Mouse (Mus musculus): ENCODE data around the gene Gyg. TPM values are rescaled to one million over a fixed set of nuclear protein-coding genes. Genes with fewer than 3 reads are reported as not detected.

The Gyg gene
- total RNA-seq, 2 experiments from 2014 or later: 48.5 to 156 TPM

GRCm38 (mm10) chr3:20131350-20131720 lies 23.8 kb downstream of the Gyg start:
- no peak for ATAC-seq (replicated peaks; ENCODE audit: poor library complexity)

- ATAC-seq (replicated peaks; ENCODE audit: poor library complexity): peak; percentile 53
Observed at GRCm38 (mm10) chr3:20130456-20131349, 24.4 kb downstream of the Gyg start.

- peak; percentile 62 for ATAC-seq (replicated peaks; ENCODE audit: poor library complexity)
Observed at GRCm38 (mm10) chr3:20129491-20129890, 25.6 kb downstream of the Gyg start.

- ATAC-seq (replicated peaks; ENCODE audit: poor library complexity): peak; percentile 47
Observed at GRCm38 (mm10) chr3:20127047-20127595, 28.0 kb downstream of the Gyg start.

- ATAC-seq (replicated peaks; ENCODE audit: poor library complexity): no peak
Observed at GRCm38 (mm10) chr3:20125604-20126003, 29.5 kb downstream of the Gyg start.

- peak; percentile 97 for ATAC-seq (replicated peaks; ENCODE audit: poor library complexity)
Observed at GRCm38 (mm10) chr3:20121582-20121981, 33.5 kb downstream of the Gyg start.

GRCm38 (mm10) chr3:20119686-20120244 lies 35.4 kb downstream of the Gyg start:
- ATAC-seq (replicated peaks; ENCODE audit: poor library complexity): no peak

- ATAC-seq (replicated peaks; ENCODE audit: poor library complexity): no peak
Observed at GRCm38 (mm10) chr3:20119044-20119591, 36.0 kb downstream of the Gyg start.

GRCm38 (mm10) chr3:20111913-20112312 lies 43.2 kb downstream of the Gyg start:
- no peak for ATAC-seq (replicated peaks; ENCODE audit: poor library complexity)

- no peak for ATAC-seq (replicated peaks; ENCODE audit: poor library complexity)
Observed at GRCm38 (mm10) chr3:20108881-20109280, 46.2 kb downstream of the Gyg start.

GRCm38 (mm10) chr3:20104776-20105175 lies 50.3 kb downstream of the Gyg start:
- peak; percentile 88 for ATAC-seq (replicated peaks; ENCODE audit: poor library complexity)

GRCm38 (mm10) chr3:20104318-20104717 lies 50.8 kb downstream of the Gyg start:
- peak; percentile 67 for ATAC-seq (replicated peaks; ENCODE audit: poor library complexity)

GRCm38 (mm10) chr3:20103830-20104229 lies 51.3 kb downstream of the Gyg start:
- no peak for ATAC-seq (replicated peaks; ENCODE audit: poor library complexity)

- ATAC-seq (replicated peaks; ENCODE audit: poor library complexity): no peak
Observed at GRCm38 (mm10) chr3:20082161-20082560, 73.0 kb downstream of the Gyg start.

- ATAC-seq (replicated peaks; ENCODE audit: poor library complexity): peak; percentile 76
Observed at GRCm38 (mm10) chr3:20076145-20077053, 78.7 kb downstream of the Gyg start.

Other genes with a start within 250 kb of the Gyg start
- gene Cp, start 198.3 kb downstream of the Gyg start, total RNA-seq (2015): 0.39 and 2.3 TPM in 2 replicates
- gene Cp, start 198.3 kb downstream of the Gyg start, total RNA-seq (2017): 2.2 and 2.3 TPM in 2 replicates
- 35.1 and 44.6 TPM in 2 replicates for gene Hps3, start 120.0 kb downstream of the Gyg start, total RNA-seq (2015)
- gene Hps3, start 120.0 kb downstream of the Gyg start, total RNA-seq (2017): 27.4 and 34.8 TPM in 2 replicates
- gene Hltf, start 97.5 kb downstream of the Gyg start, total RNA-seq (2015): 41.6 and 43.0 TPM in 2 replicates
- 39.9 and 48.7 TPM in 2 replicates for gene Hltf, start 97.5 kb downstream of the Gyg start, total RNA-seq (2017)
- 123 and 129 TPM in 2 replicates for gene Cpa3, start 86.9 kb upstream of the Gyg start, total RNA-seq (2015)
- 45.9 and 47.2 TPM in 2 replicates for gene Cpa3, start 86.9 kb upstream of the Gyg start, total RNA-seq (2017)
- gene Cpb1, start 120.4 kb upstream of the Gyg start, total RNA-seq (2015): not detected in 2 replicates
- gene Cpb1, start 120.4 kb upstream of the Gyg start, total RNA-seq (2017): not detected in 2 replicates
- not detected in 2 replicates for gene Agtr1b, start 211.9 kb upstream of the Gyg start, total RNA-seq (2015)
- gene Agtr1b, start 211.9 kb upstream of the Gyg start, total RNA-seq (2017): not detected in 2 replicates